Comparison of ENCODE assay signal across 8 mouse cellular contexts in the genomic region with DNA sequence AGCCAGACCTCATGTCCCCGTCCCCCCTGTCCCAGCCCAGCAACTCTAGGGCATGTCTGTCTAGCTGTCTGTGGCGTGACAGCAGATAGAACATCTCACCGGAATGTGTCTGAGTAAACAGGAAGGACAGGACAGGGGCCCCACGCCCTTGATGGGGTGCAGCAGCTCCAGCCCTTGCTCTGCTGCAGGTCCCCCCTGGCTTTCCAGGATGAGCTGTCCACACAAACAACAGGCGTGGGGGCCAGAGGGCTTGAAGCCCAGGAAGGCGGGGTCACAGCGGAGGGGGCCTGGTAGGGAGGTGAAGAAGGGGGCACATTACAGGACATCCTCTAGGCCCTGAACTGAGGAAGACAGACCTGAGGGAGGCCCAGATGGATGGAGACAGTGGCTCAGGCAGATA. TPM values are rescaled to one million over a fixed set of nuclear protein-coding genes. Genes with fewer than 3 reads are reported as not detected.
A peak's percentile ranks its signal among the peaks of the same experiment; 100 is the strongest.
DNase-seq lines count a peak whose midpoint lies in the region; ATAC-seq lines count a peak whose summit lies in the region.

No protein-coding gene starts in this region.

- H3K9ac ChIP-seq in stomach, embryonic 16.5 days (ENCODE audit: low read length) = peak overlapping the region; percentile 49; the same call in 1 of the 2 replicates

- peak; percentile 39 for DNase-seq in cerebellum, adult 9-10 months
- no peak for DNase-seq in cerebellum, postnatal 4 days (ENCODE audit: low spot score in 2 of 2)
- peak; percentile 56 for DNase-seq in ovary, postnatal 36 days (ENCODE audit: low spot score)
- DNase-seq in ovary, adult 18-20 months (ENCODE audit: low spot score) = no peak
- peak; percentile 77 for DNase-seq in kidney, postnatal 14 days
- DNase-seq in right cerebral cortex, adult 2 months (ENCODE audit: low spot score in 2 of 2) = no peak
- no peak for DNase-seq in cerebellum, postnatal 36 days

- no peaks in the 10 kb centered on the region for H3K27me3 ChIP-seq in stomach, embryonic 16.5 days (ENCODE audit: control insufficient read depth, insufficient read depth, low read length)

- H3K9me3 ChIP-seq in stomach, embryonic 16.5 days (replicated peaks; ENCODE audit: control insufficient read depth, low read length) = no peaks in the 10 kb centered on the region

- peaks cover 19% of the 10 kb centered on the region; the same call in 1 of the 2 replicates for H3K36me3 ChIP-seq in stomach, embryonic 16.5 days (ENCODE audit: control insufficient read depth, insufficient read depth, low read length)

- WGBS in stomach, embryonic 16.5 days = 47% methylated on average over 7 of the region's 7 CpGs

- peak overlapping the region; percentile 90 for H3K27ac ChIP-seq in stomach, embryonic 16.5 days (ENCODE audit: low read length)

- ATAC-seq in stomach, embryonic 16.5 days (ENCODE audit: insufficient read depth, low FRiP score) = 0 out of 2 replicates have a peak, but pooled peaks have one; percentile 16

- peaks cover 33% of the 10 kb centered on the region for H3K4me1 ChIP-seq in stomach, embryonic 16.5 days (ENCODE audit: control insufficient read depth, insufficient read depth, low read length)

- H3K4me3 ChIP-seq in stomach, embryonic 16.5 days (replicated peaks; ENCODE audit: low read length) = no peak overlapping the region

- H3K4me2 ChIP-seq in stomach, embryonic 16.5 days (ENCODE audit: low read depth, low read length) = 0 out of 2 replicates have a peak overlapping the region, but pooled peaks have one; percentile 17

RNA-seq across cellular contexts. Expression of gene Atf6b, which starts 8.2 kb away (rescaled TPM):
- 73.5 and 78.0 TPM in 2 replicates for polyA plus RNA-seq in stomach, embryonic 16.5 days (2015; fragmentation: Nextera tagmentation; extraction: Ambion mirVana)

RNA-seq across cellular contexts. Expression of gene Fkbpl, which starts 10.6 kb away (rescaled TPM):
- 13.1 and 14.4 TPM in 2 replicates for polyA plus RNA-seq in stomach, embryonic 16.5 days (2015; fragmentation: Nextera tagmentation; extraction: Ambion mirVana)

RNA-seq across cellular contexts. Expression of gene Tnxb, which starts 15.2 kb away (rescaled TPM):
- polyA plus RNA-seq in stomach, embryonic 16.5 days (2015; fragmentation: Nextera tagmentation; extraction: Ambion mirVana) = 1.3 and 1.8 TPM in 2 replicates

RNA-seq across cellular contexts. Expression of gene Prrt1, which starts 25.8 kb away (rescaled TPM):
- 0.31 and 0.45 TPM in 2 replicates for polyA plus RNA-seq in stomach, embryonic 16.5 days (2015; fragmentation: Nextera tagmentation; extraction: Ambion mirVana)

RNA-seq across cellular contexts. Expression of gene Ppt2, which starts 26.9 kb away (rescaled TPM):
- 25.2 and 25.7 TPM in 2 replicates for polyA plus RNA-seq in stomach, embryonic 16.5 days (2015; fragmentation: Nextera tagmentation; extraction: Ambion mirVana)

Comparison
In these comparisons a context has a peak if more than half of its experiments do, and no peak if none do; other contexts are left out.
1. DNase-seq: peak in cerebellum, adult 9-10 months (single experiment), ovary, postnatal 36 days (single experiment) and kidney, postnatal 14 days (single experiment); none in cerebellum, postnatal 4 days (0 of 2), ovary, adult 18-20 months (single experiment), right cerebral cortex, adult 2 months (0 of 2) and cerebellum, postnatal 36 days (0 of 2).